Mouse (Mus musculus) c-Kit-positive CD71-positive TER-119-negative erythroid progenitor cells, embryonic 14.5 days (primary cell): ENCODE measurements around the gene Ifitm5.

Experiments
- DNase-seq: peaks from one replicate; pipeline ENCODE4 v3.0.0-alpha.2; 2013; ENCODE audit warnings: low read depth

Gene Ifitm5

DNA sequence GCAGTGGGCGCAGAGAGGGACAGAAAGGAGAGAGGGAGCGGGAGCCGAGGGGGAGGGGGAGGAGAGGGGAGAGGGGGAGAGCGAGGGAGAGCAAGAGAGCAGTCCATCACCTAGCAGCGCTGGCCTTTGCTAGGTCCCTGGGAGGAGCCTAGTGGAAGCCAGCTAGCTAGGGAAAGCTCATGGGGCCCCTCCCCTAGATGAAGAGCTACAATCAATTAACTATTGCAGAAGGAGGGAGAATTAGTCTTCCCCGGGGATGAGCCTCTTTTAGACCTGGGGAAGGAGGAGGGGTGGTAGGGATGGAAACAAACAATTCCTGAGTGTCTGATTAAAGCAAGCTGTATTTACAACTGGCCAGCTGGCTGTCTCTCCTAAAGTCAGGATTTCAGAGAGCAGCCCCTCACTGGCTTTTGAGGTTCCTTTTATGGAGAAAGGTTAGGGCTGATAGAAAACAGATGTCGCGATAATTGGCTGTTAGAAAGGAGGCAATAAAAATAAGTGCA lies 10.4 kb downstream of the Ifitm5 start:
- DNase-seq: no peak

DNA sequence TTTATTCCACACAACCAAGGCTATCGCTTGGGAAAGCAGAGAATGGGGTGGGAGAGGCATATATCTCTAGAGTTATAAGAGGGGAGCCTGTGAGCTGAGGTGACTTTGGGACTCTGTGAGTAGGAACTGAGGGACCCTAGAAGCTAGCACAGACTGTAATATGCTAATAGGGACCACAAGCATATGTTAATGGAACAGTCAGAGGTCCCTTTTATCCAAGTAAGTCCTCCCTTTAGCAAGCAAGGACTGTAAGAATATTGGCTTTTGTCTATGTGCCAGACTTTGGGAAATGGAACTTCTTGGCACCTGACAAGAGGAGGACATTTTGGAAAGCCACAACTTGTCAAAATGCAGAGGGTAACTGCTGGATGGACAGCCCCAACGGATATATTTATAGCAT lies 11.2 kb downstream of the Ifitm5 start:
- no peak for DNase-seq

DNA sequence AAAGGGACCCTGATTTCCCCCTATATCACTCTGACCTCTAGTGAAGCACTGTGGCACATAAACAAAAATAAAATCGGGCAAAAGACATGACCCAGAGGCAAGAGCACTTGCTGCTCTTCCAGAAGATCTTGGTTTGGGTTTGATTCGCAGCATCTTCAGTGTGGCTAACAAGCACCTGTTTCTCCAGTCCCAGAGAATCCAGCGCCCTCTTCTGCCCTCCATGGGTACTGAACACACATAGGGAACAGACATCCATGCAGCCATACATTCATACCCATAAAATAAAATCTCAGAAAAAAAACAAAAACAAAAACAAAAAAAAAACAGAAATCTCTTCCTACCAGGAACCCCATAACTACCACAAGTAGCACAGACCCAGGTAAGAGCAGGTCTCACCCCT lies 11.7 kb downstream of the Ifitm5 start:
- peak; percentile 25 for DNase-seq

DNA sequence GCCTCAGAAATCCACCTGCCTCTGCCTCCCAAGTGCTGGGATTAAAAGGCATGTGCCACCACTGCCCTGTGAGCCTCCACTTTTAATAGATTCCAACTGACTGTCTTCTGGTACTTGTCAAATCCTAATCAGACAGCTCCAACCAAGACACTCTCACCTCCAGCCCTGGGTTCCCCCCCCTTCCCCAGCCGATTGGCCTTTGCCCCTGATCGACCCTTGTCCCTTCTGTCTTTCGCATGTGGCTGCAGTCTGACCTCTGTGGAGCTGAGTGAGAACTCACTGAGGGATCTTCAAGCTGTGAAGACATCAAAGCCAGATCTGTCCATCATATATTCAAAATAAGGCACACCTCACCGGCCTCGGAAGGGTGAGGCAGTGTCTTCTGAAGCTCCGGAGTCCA lies 22.9 kb downstream of the Ifitm5 start:
- no peak for DNase-seq

DNA sequence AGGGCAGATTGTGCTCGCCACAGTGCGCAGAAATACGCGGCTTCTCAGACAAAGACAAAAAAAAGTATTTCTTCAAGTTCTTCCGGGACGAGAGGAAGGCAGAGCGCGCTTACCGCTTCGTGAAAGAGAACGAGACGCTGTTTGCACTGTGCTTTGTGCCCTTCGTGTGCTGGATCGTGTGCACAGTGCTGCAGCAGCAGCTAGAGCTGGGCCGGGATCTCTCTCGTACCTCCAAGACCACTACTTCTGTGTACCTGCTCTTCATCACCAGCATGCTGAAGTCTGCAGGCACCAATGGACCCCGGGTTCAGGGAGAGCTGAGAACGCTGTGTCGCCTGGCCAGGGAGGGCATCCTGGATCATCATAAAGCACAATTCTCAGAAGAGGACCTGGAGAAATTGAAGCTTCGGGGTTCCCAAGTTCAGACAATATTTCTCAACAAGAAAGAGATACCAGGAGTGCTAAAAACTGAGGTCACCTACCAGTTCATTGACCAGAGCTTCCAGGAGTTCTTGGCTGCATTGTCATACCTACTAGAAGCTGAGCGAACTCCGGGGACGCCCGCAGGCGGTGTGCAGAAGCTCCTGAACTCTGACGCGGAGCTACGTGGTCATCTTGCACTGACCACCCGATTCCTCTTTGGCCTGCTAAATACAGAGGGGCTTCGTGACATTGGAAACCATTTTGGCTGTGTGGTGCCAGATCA lies 26.9 kb downstream of the Ifitm5 start:
- no peak for DNase-seq

DNA sequence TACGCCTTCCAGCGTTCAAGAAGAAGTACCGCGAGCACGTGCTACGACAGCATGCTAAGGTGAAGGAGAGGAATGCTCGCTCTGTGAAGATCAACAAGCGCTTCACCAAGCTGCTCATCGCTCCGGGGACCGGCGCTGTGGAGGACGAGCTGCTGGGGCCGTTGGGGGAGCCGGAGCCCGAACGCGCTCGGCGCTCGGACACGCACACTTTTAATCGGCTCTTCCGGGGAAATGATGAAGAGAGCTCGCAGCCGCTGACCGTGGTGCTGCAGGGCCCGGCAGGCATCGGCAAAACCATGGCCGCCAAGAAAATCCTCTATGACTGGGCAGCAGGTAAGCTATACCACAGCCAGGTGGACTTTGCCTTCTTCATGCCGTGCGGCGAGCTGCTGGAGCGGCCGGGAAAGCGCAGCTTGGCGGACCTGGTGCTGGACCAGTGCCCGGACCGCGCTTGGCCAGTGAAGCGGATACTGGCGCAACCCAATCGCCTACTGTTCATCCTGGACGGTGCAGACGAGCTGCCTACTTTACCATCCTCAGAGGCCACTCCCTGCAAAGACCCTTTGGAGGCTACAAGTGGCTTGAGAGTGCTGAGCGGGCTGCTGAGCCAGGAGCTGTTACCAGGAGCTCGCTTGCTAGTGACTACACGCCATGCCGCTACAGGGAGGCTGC lies 27.6 kb downstream of the Ifitm5 start:
- DNase-seq: no peak

DNA sequence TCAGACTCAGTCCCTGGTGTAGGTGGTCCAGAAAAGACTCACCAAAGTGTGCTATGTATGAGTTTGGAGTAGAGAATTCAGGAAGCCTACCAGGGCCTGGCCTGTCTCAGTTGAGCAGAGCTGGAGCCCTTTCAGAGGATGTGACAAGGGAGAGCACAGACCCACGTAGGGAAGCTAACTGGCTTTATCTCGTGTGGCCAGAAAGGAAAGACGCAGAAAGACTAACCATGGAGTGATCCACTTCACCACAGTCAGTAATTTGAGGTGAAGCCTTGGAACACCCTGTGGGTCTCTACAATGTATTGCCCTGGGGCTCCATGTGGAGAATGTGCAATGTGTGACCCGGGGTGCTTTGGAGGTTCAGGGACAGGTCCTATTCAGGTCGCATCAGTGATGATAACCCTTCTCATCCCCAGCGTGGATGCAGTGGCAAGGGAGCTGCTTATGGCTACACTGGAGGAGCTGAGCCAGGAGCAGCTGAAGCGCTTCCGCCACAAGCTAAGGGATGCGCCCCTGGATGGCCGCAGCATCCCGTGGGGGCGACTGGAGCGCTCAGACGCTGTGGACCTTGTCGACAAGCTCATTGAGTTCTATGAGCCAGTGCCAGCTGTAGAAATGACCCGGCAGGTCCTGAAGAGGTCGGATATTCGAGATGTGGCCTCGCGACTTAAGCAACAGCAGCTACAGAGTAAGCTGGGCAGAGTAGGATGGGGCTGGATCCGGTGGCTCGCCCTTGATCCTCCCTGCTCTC lies 28.7 kb downstream of the Ifitm5 start:
- DNase-seq: no peak

DNA sequence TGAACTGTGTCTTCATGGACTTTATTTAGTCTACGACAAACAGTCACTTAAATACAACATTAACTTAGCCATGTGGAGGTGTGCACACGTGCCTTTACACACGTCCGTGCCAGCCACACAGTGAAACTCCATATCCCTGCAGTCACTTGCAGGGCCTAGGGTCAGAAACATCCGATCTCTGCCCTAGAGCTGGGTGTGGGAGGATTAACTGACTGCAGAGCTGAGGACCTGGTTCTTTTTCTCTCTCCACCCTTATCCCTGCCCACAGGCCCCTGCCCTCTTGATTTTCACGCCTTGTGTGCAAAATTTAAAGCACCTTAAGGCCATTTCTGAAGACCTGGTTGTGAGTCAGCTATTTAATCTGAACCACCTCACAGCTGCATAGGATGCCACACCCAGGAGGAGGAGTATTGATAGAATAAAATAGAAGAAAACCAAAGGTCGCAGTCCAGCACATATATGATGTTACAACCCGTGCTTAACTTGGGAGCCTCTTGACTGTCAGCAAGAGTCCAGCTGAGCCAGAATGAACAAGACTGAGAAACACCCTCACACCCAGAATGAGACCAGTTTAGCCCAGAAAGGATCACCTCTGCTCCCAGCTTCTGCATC lies 29.6 kb downstream of the Ifitm5 start, which contains the start of gene Nlrp6:
Nlrp6 (plus strand) TSS at position 485 of the 612 bp plus-strand sequence.
- DNase-seq: no peak

DNA sequence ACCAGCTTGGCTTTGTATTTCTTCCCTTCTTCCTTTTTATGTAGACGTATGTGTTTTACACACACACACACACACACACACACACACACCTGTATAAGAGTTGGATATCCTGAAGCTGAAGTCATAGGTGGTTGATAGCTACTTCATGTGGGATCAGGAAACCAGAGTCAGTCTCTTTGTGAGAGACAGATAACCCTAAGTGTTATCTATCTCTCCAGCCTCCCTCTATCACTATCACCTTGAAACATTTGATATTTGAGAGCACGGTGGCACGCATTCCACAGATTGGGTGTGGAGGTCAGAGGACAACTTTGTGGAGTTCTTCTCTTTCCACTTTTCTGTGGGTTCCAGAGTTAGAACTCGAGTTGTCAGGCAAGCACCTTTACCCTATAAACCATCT lies 30.2 kb downstream of the Ifitm5 start:
- no peak for DNase-seq

DNA sequence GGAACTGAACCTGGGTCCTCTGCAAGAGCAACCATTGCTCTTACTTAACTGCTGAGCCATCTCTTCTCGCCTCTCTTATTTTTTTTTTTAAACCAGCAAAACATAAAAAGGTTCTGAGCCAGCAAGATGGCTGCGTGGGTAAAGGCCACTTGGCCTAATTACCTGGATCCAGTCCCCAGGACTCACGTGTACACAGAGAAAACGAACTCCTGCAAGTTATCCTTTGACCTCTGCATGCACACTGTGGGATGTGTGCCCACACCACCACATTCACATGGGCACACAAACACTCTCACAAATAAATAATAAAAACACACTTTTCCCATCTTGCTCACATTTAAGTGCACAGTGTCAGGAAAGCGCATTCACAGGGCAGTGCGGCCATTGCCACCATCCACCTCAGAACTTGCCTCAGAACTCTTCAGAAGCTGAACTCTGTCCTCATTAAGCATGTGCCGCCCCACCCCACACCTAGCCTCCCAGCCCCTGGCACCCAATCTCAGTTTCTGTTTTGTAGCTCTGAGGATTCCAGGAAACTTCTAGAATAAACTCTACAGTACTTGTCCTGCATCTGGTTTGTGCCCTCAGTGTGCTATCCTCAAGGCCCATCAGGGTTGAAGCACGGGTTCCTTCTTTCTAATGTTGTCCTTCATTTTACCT lies 35.9 kb downstream of the Ifitm5 start:
- no peak for DNase-seq

DNA sequence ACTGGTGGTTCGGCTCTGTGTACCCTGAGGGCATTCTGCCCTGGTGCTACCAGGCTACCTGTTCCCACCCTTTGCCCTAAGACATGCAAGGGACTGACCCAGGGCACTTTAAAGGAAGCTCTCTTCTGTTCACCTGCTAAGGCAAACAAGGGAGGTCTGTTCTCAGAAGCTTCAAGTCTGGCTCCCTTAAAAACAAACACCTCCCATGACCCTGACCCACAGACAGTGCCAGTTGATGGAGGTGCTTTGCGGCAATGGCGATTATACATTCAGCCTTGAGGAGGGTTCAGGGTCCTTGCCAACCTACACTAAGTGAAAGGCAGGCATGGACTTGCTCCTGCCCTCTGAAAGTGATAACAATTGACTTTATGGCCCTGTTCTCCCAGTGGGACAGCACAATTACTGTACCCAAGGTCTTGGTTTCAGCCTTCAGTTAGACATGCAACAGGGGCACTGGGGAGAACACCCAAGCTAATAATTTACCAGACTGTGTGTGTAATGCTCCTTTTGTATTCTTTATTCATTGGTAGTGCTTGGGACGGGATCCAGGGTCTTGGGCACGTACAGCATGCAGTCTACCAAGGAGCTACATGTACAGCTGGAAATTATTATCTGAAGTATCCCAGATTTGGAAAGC lies 37.1 kb downstream of the Ifitm5 start:
- DNase-seq: no peak

DNA sequence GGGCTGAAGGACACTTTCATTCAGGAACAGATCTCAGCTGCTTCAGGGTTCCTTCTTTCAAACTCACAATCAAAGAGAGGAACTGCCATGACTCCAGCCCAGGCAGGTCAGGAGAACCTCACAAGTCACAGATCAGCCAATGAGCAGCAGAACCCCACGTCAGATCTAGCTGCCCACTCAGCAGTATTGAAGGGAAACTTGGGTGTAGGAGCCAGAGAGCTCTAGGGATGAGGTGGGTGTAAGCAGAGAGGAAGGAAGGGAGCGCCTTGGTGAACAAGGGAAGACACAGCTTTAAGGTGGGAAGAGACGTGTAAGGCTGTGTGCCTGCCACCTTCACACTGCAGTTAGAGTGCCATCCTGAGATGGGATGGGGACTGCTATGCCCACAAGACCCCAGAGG lies 37.8 kb downstream of the Ifitm5 start:
- no peak for DNase-seq

DNA sequence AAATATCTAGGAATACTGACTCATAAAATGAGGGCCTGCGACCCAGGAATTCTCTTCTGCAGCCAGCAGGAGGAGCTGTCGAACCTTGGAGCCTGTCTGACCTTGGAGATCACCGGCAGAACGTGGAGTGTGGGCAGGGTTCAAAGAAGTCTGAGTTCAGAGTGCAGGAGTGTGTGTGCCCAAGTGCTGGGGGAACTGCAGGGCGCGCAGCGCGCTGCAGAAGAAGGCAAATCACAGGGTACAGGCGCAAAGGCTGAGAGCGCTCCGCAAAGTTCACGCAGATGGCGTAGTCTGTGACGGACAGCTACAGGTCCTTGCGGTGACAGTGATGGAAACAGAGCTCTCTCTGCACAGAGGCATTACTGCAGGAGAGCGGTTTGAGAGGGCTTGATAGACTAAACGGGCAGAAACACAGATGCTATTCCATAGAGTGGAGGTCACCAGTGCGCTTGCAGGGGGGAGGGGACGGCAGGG lies 41.4 kb downstream of the Ifitm5 start:
- DNase-seq: peak; percentile 61

DNA sequence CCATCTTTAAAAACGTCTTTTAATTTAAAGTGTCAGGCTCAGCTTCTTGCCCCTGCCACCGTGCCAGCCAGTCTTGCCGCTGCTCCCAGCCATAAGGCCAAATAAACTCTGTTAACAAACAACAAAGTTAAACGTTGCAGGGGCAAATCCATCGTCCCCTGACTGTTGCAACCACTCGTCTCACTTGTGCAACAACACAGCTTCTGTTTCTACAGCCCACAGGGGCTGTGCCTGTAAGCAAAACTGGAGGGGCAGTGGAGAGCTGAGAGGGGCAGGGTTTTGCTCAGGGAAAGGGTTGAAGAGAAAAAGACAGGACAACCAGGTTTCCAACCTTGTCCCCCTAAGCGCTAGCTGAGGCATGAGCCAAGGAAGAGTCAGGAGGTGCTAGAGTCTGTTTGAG lies 41.9 kb downstream of the Ifitm5 start:
- no peak for DNase-seq

DNA sequence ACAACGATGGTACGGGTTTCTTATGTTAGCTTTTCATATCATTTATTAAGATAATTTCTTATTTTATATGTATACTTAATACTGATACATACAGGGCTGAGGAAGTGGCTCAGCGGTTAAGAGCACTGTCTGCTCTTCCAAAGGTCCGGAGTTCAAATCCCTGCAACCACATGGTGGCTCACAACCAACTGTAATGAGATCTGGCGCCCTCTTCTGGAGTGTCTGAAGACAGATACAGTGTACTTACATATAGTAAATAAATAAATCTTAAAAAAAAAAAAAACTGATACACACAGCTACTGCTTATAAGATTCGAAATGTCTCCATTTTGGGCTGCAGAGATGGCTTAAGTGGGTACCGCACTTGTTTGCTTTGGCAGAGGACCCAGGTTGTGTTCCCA lies 42.4 kb downstream of the Ifitm5 start:
- no peak for DNase-seq

DNA sequence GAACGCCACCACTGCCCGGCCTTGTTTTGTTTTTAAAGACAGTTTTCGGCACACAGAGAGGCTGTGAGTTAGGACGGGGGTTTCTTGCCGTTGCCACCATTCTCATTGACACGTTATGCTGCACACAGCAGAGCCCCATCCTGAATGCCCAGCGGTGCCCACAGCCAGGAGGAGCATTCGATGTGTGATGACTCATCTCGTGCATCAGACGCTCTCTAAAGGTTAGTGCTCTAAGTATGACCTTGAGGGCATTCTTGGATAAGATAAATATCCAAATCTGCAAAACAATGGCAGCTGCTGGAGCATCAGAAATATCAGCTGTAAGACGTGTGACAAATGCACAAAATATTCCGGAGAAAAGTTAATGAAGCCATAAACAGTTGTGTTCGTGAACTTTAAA lies 43.0 kb downstream of the Ifitm5 start:
- no peak for DNase-seq

DNA sequence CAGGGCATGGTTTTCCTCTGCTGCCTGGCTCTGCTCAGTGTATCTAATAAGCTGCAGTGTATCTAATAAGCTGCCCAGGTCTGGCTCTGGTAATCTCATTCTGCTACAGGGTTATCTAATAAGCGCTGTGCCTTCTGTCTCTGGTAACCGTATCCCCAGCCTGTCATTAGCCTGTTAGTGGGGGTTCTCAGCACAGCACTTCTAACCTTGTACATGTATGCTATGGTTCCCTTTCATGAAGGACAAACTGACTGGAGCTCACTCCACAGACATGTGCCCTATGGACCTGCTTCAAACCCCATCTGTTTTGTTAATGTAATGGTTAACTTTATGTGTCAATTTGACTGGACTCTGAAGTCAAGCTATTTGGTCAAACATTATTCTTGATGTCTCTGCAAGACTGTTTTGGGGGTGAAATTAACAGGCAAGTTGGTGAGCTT lies 44.4 kb downstream of the Ifitm5 start:
- no peak for DNase-seq

DNA sequence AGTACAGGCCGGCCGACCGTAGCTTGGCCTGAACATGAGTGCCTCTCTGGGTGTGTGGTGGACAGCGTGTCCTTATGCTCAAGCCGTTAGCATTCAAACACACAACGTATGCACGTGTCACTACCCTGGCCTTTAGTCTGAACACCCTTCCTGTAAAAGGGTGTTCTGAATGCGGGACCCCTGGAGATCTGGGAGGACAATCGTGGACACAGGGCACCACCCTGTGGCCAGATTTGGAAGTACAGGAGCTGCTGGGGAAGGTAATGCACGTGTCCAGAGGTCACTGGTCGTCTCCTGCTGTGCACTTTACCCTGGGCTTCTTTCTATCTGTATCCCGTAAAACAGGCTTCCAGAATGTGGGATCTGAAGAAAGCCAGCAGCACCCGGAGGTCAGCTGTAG lies 46.9 kb downstream of the Ifitm5 start:
- no peak for DNase-seq

DNA sequence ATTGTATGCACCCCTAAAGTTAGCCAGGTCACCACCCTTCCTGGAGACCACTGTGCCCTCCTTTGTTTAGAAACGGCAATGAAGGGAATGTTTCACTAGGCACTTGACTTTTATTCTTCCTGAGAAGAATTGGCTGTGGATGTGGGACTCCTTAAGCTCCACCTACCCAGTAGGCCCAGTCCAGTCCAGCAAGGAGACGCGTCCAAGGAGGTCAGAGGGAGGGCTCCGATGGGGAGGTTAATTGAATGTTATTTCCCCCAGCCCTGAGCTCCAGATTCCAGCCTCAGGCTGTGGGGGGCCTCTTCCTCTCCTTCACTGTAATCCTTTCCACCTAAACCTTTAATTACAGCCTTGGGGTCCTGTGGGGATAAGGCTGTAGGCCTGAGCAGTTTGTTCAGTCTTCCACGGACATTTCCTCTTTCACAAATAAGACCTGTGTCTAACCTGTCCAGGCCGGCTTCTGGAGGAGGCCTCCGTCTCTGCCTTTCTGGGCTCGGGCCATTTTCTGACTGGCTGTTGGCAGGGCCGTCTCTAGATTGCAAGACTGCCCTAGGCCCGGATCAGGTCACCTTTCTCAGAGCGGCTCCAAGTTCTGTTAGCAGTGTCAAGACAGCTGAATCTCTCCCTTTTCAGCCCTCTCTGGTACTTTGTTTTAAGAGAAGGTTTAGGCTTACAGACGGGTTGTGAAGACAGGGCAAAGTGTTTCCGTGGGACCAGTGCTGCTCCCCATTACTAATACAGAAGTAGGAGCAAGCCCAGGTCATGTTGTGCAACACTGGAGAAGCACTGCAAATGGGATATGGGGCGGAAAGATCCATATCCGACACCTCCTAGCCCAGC lies 47.8 kb downstream of the Ifitm5 start:
- no peak for DNase-seq

DNA sequence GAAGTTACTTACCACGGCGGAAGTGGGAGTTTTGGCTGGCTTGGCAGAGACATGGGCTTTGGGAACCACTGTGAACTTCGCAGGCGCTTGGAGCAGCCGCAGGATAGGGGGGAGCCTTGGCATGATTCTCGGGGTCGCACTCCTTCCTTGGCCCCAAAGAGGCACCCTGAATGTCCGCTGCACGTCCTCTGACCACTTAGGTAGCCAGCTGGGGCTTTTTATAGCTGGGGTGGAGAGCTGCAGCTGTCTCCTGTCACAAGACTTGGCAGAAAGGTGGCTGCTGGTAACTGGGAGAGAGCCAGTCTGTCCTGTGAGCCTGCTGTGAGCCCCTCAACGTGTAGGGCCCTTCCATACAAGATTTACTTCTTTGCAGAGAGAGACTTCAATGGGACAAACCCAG lies 49.9 kb downstream of the Ifitm5 start, which contains the start of gene Cox8b:
Cox8b (minus strand) TSS at position 227 of the 400 bp plus-strand sequence.
- no peak for DNase-seq
